Mouse (Mus musculus): ENCODE data around the gene Unc5c.

Gene Unc5c

GRCm38 (mm10) chr3:141465104-141465705 lies at the start of gene Unc5c:
TSS of gene Unc5c (plus strand) at chr3:141465216.
- DNase-seq (ENCODE audit: low read depth, low spot score), result peak; percentile 76

GRCm38 (mm10) chr3:141457475-141457874 lies 7.5 kb upstream of the Unc5c start:
- no peak for DNase-seq (ENCODE audit: low read depth, low spot score)

- no peak for DNase-seq (ENCODE audit: low read depth, low spot score)
Observed at GRCm38 (mm10) chr3:141462482-141462881, 2.5 kb upstream of the Unc5c start.

- DNase-seq (ENCODE audit: low read depth, low spot score), result peak; percentile 60
Observed at GRCm38 (mm10) chr3:141464691-141465103, 319 bp upstream of the Unc5c start.

GRCm38 (mm10) chr3:141466061-141466460 lies 1.0 kb downstream of the Unc5c start:
- DNase-seq (ENCODE audit: low read depth, low spot score), result no peak

- DNase-seq (ENCODE audit: low read depth, low spot score), result no peak
Observed at GRCm38 (mm10) chr3:141466727-141467335, 1.8 kb downstream of the Unc5c start.

- no peak for DNase-seq (ENCODE audit: low read depth, low spot score)
Observed at GRCm38 (mm10) chr3:141469338-141469737, 4.3 kb downstream of the Unc5c start.

GRCm38 (mm10) chr3:141473205-141473604 lies 8.2 kb downstream of the Unc5c start:
- no peak for DNase-seq (ENCODE audit: low read depth, low spot score)

GRCm38 (mm10) chr3:141475389-141475788 lies 10.4 kb downstream of the Unc5c start:
- DNase-seq (ENCODE audit: low read depth, low spot score), result no peak

GRCm38 (mm10) chr3:141475919-141476318 lies 10.9 kb downstream of the Unc5c start:
- no peak for DNase-seq (ENCODE audit: low read depth, low spot score)

- no peak for DNase-seq (ENCODE audit: low read depth, low spot score)
Observed at GRCm38 (mm10) chr3:141476670-141477069, 11.7 kb downstream of the Unc5c start.

GRCm38 (mm10) chr3:141482465-141482864 lies 17.4 kb downstream of the Unc5c start:
- DNase-seq (ENCODE audit: low read depth, low spot score), result no peak

GRCm38 (mm10) chr3:141483665-141484431 lies 18.8 kb downstream of the Unc5c start:
- DNase-seq (ENCODE audit: low read depth, low spot score), result no peak

GRCm38 (mm10) chr3:141485218-141485617 lies 20.2 kb downstream of the Unc5c start:
- DNase-seq (ENCODE audit: low read depth, low spot score), result no peak

GRCm38 (mm10) chr3:141490647-141491046 lies 25.6 kb downstream of the Unc5c start:
- DNase-seq (ENCODE audit: low read depth, low spot score), result no peak

GRCm38 (mm10) chr3:141491272-141491950 lies 26.4 kb downstream of the Unc5c start:
- peak; percentile 85 for DNase-seq (ENCODE audit: low read depth, low spot score)

- no peak for DNase-seq (ENCODE audit: low read depth, low spot score)
Observed at GRCm38 (mm10) chr3:141491951-141492310, 26.9 kb downstream of the Unc5c start.

GRCm38 (mm10) chr3:141493000-141493399 lies 28.0 kb downstream of the Unc5c start:
- DNase-seq (ENCODE audit: low read depth, low spot score), result peak; percentile 35

GRCm38 (mm10) chr3:141498348-141499056 lies 33.5 kb downstream of the Unc5c start:
- DNase-seq (ENCODE audit: low read depth, low spot score), result no peak

GRCm38 (mm10) chr3:141501845-141502505 lies 37.0 kb downstream of the Unc5c start:
- DNase-seq (ENCODE audit: low read depth, low spot score), result no peak

GRCm38 (mm10) chr3:141503331-141503730 lies 38.3 kb downstream of the Unc5c start:
- DNase-seq (ENCODE audit: low read depth, low spot score), result no peak

Measured in forelimb bud, embryonic 11.5 days (tissue).